Mouse (Mus musculus) liver, embryonic 14.5 days (tissue): Measurements from ENCODE around the gene Macrod1. TPM values are rescaled to one million over a fixed set of nuclear protein-coding genes. Genes with fewer than 3 reads are reported as not detected.
A peak's percentile ranks its signal among the peaks of the same experiment; 100 is the strongest.

ENCODE experiments used
- ATAC-seq: fragments of 200-750 bp; cut with Nextera tagmentation; 2 replicates; pipeline ENCODE4 v1.8.0; 2017; ENCODE audit warnings: moderate number of reproducible peaks, mild to moderate bottlenecking, moderate library complexity; ENCODE audit not compliant: insufficient read depth
- DNase-seq, 3 experiments: peaks; one replicate each; pipeline ENCODE4 v3.0.0-alpha.2; 2012 to 2013; ENCODE audit warnings: low read depth in 3 of 3, low spot score in 3 of 3
- H3K27ac ChIP-seq: fragments of 300-500 bp; sonication (generic); 2 replicates; pipeline ENCODE4 v1.5.1; 2014; ENCODE audit warnings: moderate library complexity, mild to moderate bottlenecking, control low read depth, inconsistent platforms
- H3K27me3 ChIP-seq: fragments of 300-500 bp; sonication (generic); 2 replicates; pipeline ENCODE4 v1.6.1; 2014; ENCODE audit warnings: mild to moderate bottlenecking, low read length, moderate library complexity; ENCODE audit not compliant: control insufficient read depth, insufficient read depth
- H3K36me3 ChIP-seq: fragments of 300-500 bp; sonication (generic); replicated peaks from 2 replicates; pipeline ENCODE4 v1.6.1; 2014; ENCODE audit warnings: low read depth; ENCODE audit not compliant: control insufficient read depth, insufficient read depth
- H3K4me1 ChIP-seq, 2 experiments: fragments of 200-500 bp in 1 of 2; fragments of 300-500 bp in 1 of 2; sonication (generic) in 1 of 2; replicated peaks; 2 replicates each; pipeline ENCODE4 v1.6.1; 2012 to 2014; ENCODE audit warnings: antibody characterized with exemption in 1 of 2, inconsistent platforms in 1 of 2, low read length in 1 of 2; ENCODE audit not compliant: control insufficient read depth in 2 of 2, insufficient read depth in 2 of 2
- H3K4me2 ChIP-seq: fragments of 300-500 bp; sonication (generic); 2 replicates; pipeline ENCODE4 v1.6.1; 2014; ENCODE audit warnings: low read depth, mild to moderate bottlenecking, control low read depth, moderate library complexity
- H3K4me3 ChIP-seq, 2 experiments: fragments of 200-500 bp in 1 of 2; fragments of 300-500 bp in 1 of 2; sonication (generic) in 1 of 2; 2 replicates each; pipeline ENCODE4 v1.5.1; 2012 to 2014; ENCODE audit warnings: low read depth in 2 of 2, low read length in 2 of 2, mild to moderate bottlenecking in 2 of 2, control low read depth in 1 of 2, inconsistent platforms in 1 of 2, moderate library complexity in 1 of 2; ENCODE audit not compliant: insufficient read depth in 1 of 2
- H3K9ac ChIP-seq: fragments of 300-500 bp; sonication (generic); replicated peaks from 2 replicates; pipeline ENCODE4 v1.6.1; 2014; ENCODE audit warnings: mild to moderate bottlenecking, control low read depth, moderate library complexity
- H3K9me3 ChIP-seq: fragments of 300-500 bp; sonication (generic); 2 replicates; pipeline ENCODE4 v1.6.1; 2016; ENCODE audit warnings: low read length, mixed read lengths; ENCODE audit not compliant: control insufficient read depth
- CTCF ChIP-seq: IDR thresholded peaks from 2 replicates; pipeline ENCODE4 v1.5.1; 2016; ENCODE audit warnings: antibody characterized with exemption, low read depth, control low read depth
- EP300 ChIP-seq: IDR thresholded peaks from 2 replicates; pipeline ENCODE4 v1.6.1; 2016; ENCODE audit warnings: antibody characterized with exemption, low read depth
- WGBS: fragments of 180-500 bp; shearing (Covaris S2); extraction: QIAGEN DNeasy Blood & Tissue Kit; methylation state at CpG from one replicate; pipeline ENCODE4 v1.1.7; 2014; ENCODE audit not compliant: insufficient replicate concordance; 5-methylcytosine and 5-hydroxymethylcytosine counted together
- polyA plus RNA-seq, 2 experiments: library from polyadenylated mRNA; depleted of rRNA in 1 of 2; stranded (reverse) in 1 of 2; unstranded in 1 of 2; fragments of >200 nt; fragmentation: Nextera tagmentation in 1 of 2; extraction: Ambion mirVana in 1 of 2; gene quantifications; 2 replicates each; pipeline versions ENCODE4 v1.2.1 to v1.2.3; 2012 to 2014

Macrod1 gene
- polyA plus RNA-seq, 2 experiments = 3.7 to 4.5 TPM

DNA sequence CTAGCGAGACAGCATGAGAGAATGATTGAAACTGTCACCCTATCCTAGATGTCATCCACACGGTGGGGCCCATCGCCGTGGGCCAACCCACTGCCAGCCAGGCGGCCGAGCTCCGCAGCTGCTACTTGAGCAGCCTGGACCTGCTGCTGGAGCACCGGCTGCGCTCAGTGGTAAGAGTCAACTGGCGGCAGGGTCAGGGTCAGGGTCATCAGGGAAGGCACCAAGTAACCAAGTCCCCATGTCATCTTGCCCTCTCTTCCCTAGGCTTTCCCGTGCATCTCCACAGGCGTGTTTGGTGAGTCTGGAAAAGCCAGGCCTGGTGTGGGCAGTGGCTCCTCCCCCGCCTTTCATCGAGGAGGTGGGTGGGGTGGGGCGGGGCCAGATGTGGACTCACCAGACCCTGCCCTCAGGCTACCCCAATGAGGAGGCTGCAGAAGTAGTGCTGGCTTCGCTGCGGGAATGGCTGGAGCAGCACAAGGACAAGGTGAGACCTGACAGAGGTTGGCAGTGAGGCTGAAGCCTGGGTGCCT, 140.2 kb downstream of the Macrod1 start:
- DNase-seq = no peak
- WGBS = 41% methylated on average over 17 of the region's 17 CpGs

GRCm38 (mm10) chr19:7197445-7197844, 140.8 kb downstream of the Macrod1 start:
- Histone ChIP-seq H3K27ac (no peak overlapping the region), H3K4me2 (no peak overlapping the region), H3K36me3 (peaks cover 25% of the 10 kb centered on the region), H3K27me3 (no peaks in the 10 kb centered on the region), H3K4me3 (no peak overlapping the region), H3K9me3 (no peaks in the 10 kb centered on the region), H3K9ac (no peak overlapping the region), H3K4me1 (0 out of 4 replicates have a peak, but pooled peaks cover 0 to 3% of the 10 kb centered on the region in 2 experiments)
- WGBS = 85% methylated on average over 9 of the region's 9 CpGs
- peak; percentile 19; the same call in 1 of the 2 replicates for ATAC-seq
- DNase-seq = no peak
- TF ChIP-seq EP300 (no peak), CTCF (no peak)

More for the DNA sequence above, 140.2 kb downstream of the Macrod1 start:
- H3K9ac ChIP-seq = no peak overlapping the region
- ATAC-seq = no peak
- no peak for TF ChIP-seq CTCF
- TF ChIP-seq EP300 = no peak
- H3K27me3 ChIP-seq = no peaks in the 10 kb centered on the region
- peaks cover 0 to 8% of the 10 kb centered on the region in 2 experiments; a peak in 2 of 4 replicates for H3K4me1 ChIP-seq
- H3K4me3 ChIP-seq = no peak overlapping the region
- H3K9me3 ChIP-seq = no peaks in the 10 kb centered on the region
- no peak overlapping the region for H3K4me2 ChIP-seq
- H3K27ac ChIP-seq = no peak overlapping the region
- H3K36me3 ChIP-seq = peaks cover 23% of the 10 kb centered on the region

DNA sequence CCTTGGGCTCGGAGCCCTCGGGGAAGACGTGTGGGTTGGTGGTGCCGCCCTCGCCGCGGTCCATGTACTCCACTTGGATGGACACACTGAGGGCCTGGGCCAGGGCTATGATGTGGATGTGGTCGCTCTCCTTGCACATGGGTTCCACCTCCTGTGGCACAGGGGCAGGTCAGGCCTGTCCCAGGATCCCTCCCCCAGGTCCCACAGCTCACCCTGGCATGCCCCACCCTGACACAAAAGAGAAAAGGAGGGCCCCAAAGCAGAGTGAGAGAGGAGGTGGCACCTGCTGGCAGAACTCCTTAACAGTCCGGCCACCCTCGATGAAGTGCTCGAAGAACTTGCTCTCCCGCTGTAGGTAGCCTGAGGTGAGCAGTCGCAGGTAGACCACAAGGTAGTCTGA, 142.5 kb downstream of the Macrod1 start:
- H3K36me3 ChIP-seq = peaks cover 36% of the 10 kb centered on the region
- no peak for DNase-seq
- H3K4me3 ChIP-seq = no peak overlapping the region
- H3K27me3 ChIP-seq = no peaks in the 10 kb centered on the region
- TF ChIP-seq EP300 (no peak), CTCF (no peak)
- WGBS = 84% methylated on average over 13 of the region's 13 CpGs
- no peak overlapping the region for H3K27ac ChIP-seq
- H3K9ac ChIP-seq = no peak overlapping the region
- ATAC-seq = no peak
- H3K4me1 ChIP-seq = peaks cover 0 to 3% of the 10 kb centered on the region in 2 experiments; a peak in 1 of 4 replicates
- H3K4me2 ChIP-seq = no peak overlapping the region
- no peaks in the 10 kb centered on the region for H3K9me3 ChIP-seq

GRCm38 (mm10) chr19:7200427-7200826, 143.8 kb downstream of the Macrod1 start:
- H3K36me3 ChIP-seq = peaks cover 37% of the 10 kb centered on the region
- H3K4me1 ChIP-seq = peaks cover 8% of the 10 kb centered on the region in 2 experiments
- no peak overlapping the region for H3K27ac ChIP-seq
- TF ChIP-seq EP300 (no peak), CTCF (no peak)
- ATAC-seq = no peak
- H3K9ac ChIP-seq = no peak overlapping the region
- no peak overlapping the region for H3K4me2 ChIP-seq
- no peak for DNase-seq
- 43% methylated on average over 1 of the region's 1 CpGs for WGBS
- H3K4me3 ChIP-seq = no peak overlapping the region
- no peaks in the 10 kb centered on the region for H3K9me3 ChIP-seq
- no peaks in the 10 kb centered on the region for H3K27me3 ChIP-seq

DNA sequence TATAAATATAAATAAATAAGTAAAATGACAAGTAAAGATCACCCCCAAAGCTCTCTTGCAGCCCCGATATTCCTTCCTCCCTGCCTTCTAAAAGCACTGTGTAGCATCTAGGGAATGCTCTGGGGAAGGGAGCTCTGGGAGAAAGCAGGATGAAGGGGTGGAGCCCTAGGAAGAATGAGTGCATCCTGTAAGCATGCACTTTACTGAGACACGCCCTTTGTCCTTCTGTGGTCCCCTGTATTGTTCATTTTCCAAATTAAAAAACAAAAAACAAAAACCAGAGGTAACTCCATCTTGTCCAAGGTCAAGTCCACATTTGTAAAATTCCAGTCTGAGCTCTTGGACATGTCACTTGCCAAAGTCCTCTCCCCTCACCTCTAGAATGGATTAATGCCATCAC, 148.3 kb downstream of the Macrod1 start:
- peaks cover 22% of the 10 kb centered on the region for H3K36me3 ChIP-seq
- peak overlapping the region; percentile 90 to 97 for H3K4me3 ChIP-seq
- no peaks in the 10 kb centered on the region for H3K27me3 ChIP-seq
- ATAC-seq (no peak), DNase-seq (no peak)
- H3K9me3 ChIP-seq = no peaks in the 10 kb centered on the region
- peaks cover 13 to 14% of the 10 kb centered on the region in 2 experiments for H3K4me1 ChIP-seq
- no peak for TF ChIP-seq EP300
- no peak for TF ChIP-seq CTCF
- WGBS = 60% methylated on average over 2 of the region's 2 CpGs
- no peak overlapping the region for H3K27ac ChIP-seq
- H3K4me2 ChIP-seq = peak overlapping the region; percentile 97
- peak overlapping the region; percentile 88 for H3K9ac ChIP-seq
